Mouse (Mus musculus) fibroblast of lung, adult 2 months (primary cell): ENCODE results near the gene Pcyt1a.
"Not testable (repeated sequence)": the region's sequence is repeated elsewhere in the genome, so short reads cannot be mapped to it uniquely, and the experiment has no call there.

ENCODE experiments used
- DNase-seq: peaks from one replicate; pipeline ENCODE4 v3.0.0-alpha.2; 2011; ENCODE audit warnings: low read depth

Gene Pcyt1a

GRCm38 (mm10) chr16:32472276-32473015 is 41.7 kb downstream of the Pcyt1a start:
- DNase-seq = no peak

- DNase-seq = no peak
These were observed 46.6 kb downstream of the Pcyt1a start for GRCm38 (mm10) chr16:32477315-32477714.

- DNase-seq = no peak
These were observed 48.7 kb downstream of the Pcyt1a start for GRCm38 (mm10) chr16:32479415-32479814.

GRCm38 (mm10) chr16:32484431-32484871 is 53.7 kb downstream of the Pcyt1a start:
- no peak for DNase-seq

GRCm38 (mm10) chr16:32485209-32485608 is 54.5 kb downstream of the Pcyt1a start:
- no peak for DNase-seq

- DNase-seq = no peak
These were observed 55.3 kb downstream of the Pcyt1a start for GRCm38 (mm10) chr16:32486046-32486445.

- no peak for DNase-seq
These were observed 56.8 kb downstream of the Pcyt1a start, which contains the start of gene Slc51a for GRCm38 (mm10) chr16:32487234-32488111. Gene Slc51a, minus strand, starts transcription at chr16:32487879.

- no peak for DNase-seq
These were observed 58.2 kb downstream of the Pcyt1a start for GRCm38 (mm10) chr16:32488939-32489338.

GRCm38 (mm10) chr16:32494371-32494770 is 63.6 kb downstream of the Pcyt1a start:
- DNase-seq = not testable (repeated sequence)

GRCm38 (mm10) chr16:32495965-32496364 is 65.2 kb downstream of the Pcyt1a start, which contains the start of gene Zdhhc19:
Gene Zdhhc19, plus strand, starts transcription at chr16:32496265.
- no peak for DNase-seq

GRCm38 (mm10) chr16:32498996-32499395 is 68.3 kb downstream of the Pcyt1a start:
- no peak for DNase-seq

- no peak for DNase-seq
These were observed 68.8 kb downstream of the Pcyt1a start for GRCm38 (mm10) chr16:32499430-32500037.

- DNase-seq = no peak
These were observed 70.7 kb downstream of the Pcyt1a start for GRCm38 (mm10) chr16:32501459-32501858.

- no peak for DNase-seq
These were observed 72.1 kb downstream of the Pcyt1a start for GRCm38 (mm10) chr16:32502621-32503335.

- no peak for DNase-seq
These were observed 72.9 kb downstream of the Pcyt1a start for GRCm38 (mm10) chr16:32503633-32504032.

GRCm38 (mm10) chr16:32506298-32506697 is 75.6 kb downstream of the Pcyt1a start:
- DNase-seq = no peak

- no peak for DNase-seq
These were observed 76.1 kb downstream of the Pcyt1a start for GRCm38 (mm10) chr16:32506868-32507267.

GRCm38 (mm10) chr16:32507407-32507806 is 76.7 kb downstream of the Pcyt1a start:
- no peak for DNase-seq

GRCm38 (mm10) chr16:32508035-32508434 is 77.3 kb downstream of the Pcyt1a start:
- DNase-seq = no peak

GRCm38 (mm10) chr16:32508506-32509065 is 77.9 kb downstream of the Pcyt1a start:
- DNase-seq = no peak
